Mouse (Mus musculus) MEL (cell line): ENCODE results near the gene Ttc17. TPM values are rescaled to one million over a fixed set of nuclear protein-coding genes. Genes with fewer than 3 reads are reported as not detected.
A peak's percentile ranks its signal among the peaks of the same experiment; 100 is the strongest.

Experiments
- DNase-seq: peaks from one replicate; pipeline ENCODE4 v3.0.0; 2011; ENCODE audit warnings: low read depth, low spot score
- H3K27ac ChIP-seq: 2 replicates; pipeline ENCODE4 v1.5.1; 2012; ENCODE audit warnings: low read depth, mild to moderate bottlenecking, control low read depth, low read length, moderate library complexity; ENCODE audit not compliant: control insufficient read depth
- H3K27me3 ChIP-seq, 2 experiments: fragments of 150-350 bp in 1 of 2; sonication (generic) in 1 of 2; 2 replicates each; pipeline ENCODE4 v1.6.1; 2012; ENCODE audit warnings: low read length in 2 of 2, mild to moderate bottlenecking in 2 of 2, improper control_type of control experiment in 1 of 2, moderate library complexity in 1 of 2; ENCODE audit not compliant: insufficient read depth in 2 of 2, control insufficient read depth in 1 of 2
- H3K36me3 ChIP-seq, 2 experiments: 2 replicates each; pipeline ENCODE4 v1.6.1; 2012 to 2014; ENCODE audit warnings: low read length in 2 of 2, improper control_type of control experiment in 1 of 2, inconsistent platforms in 1 of 2, mild to moderate bottlenecking in 1 of 2; ENCODE audit not compliant: insufficient read depth in 2 of 2, control insufficient read depth in 1 of 2
- H3K4me1 ChIP-seq, 2 experiments: fragments of 150-350 bp in 1 of 2; sonication (generic) in 1 of 2; 2 replicates each; pipeline ENCODE4 v1.6.1; 2012; ENCODE audit warnings: low read length in 2 of 2, improper control_type of control experiment in 1 of 2, mild to moderate bottlenecking in 1 of 2; ENCODE audit not compliant: insufficient read depth in 2 of 2, control insufficient read depth in 1 of 2
- H3K4me3 ChIP-seq, 2 experiments: fragments of 150-350 bp in 1 of 2; sonication (generic) in 1 of 2; 2 replicates each; pipeline ENCODE4 v1.5.1; 2012; ENCODE audit warnings: low read depth in 2 of 2, low read length in 2 of 2, mild to moderate bottlenecking in 2 of 2, moderate library complexity in 2 of 2, control low read depth in 1 of 2, improper control_type of control experiment in 1 of 2; ENCODE audit not compliant: control insufficient read depth in 1 of 2, insufficient read depth in 1 of 2
- H3K79me2 ChIP-seq: 2 replicates; pipeline ENCODE4 v1.6.1; 2012; ENCODE audit warnings: mild to moderate bottlenecking, low read length, moderate library complexity; ENCODE audit not compliant: control insufficient read depth, poor library complexity, insufficient read depth
- H3K9ac ChIP-seq: 2 replicates; pipeline ENCODE4 v1.6.1; 2012; ENCODE audit warnings: low read depth, mild to moderate bottlenecking, control low read depth, low read length, moderate library complexity; ENCODE audit not compliant: control insufficient read depth, poor library complexity, severe bottlenecking
- H3K9me3 ChIP-seq: fragments of 150-350 bp; sonication (generic); replicated peaks from 2 replicates; pipeline ENCODE4 v1.6.1; 2012; ENCODE audit warnings: mild to moderate bottlenecking, low read length, improper control_type of control experiment, moderate library complexity; ENCODE audit not compliant: insufficient read depth
- BHLHE40 ChIP-seq: IDR thresholded peaks from 2 replicates; pipeline ENCODE4 v1.6.1; 2012; ENCODE audit warnings: low read depth, mild to moderate bottlenecking, inconsistent platforms, low read length, improper control_type of control experiment, borderline replicate concordance
- CHD1 ChIP-seq: IDR thresholded peaks from 2 replicates; pipeline ENCODE4 v1.6.1; 2012; ENCODE audit warnings: low read depth, mild to moderate bottlenecking, inconsistent platforms, low read length, improper control_type of control experiment
- CTCF ChIP-seq, 3 experiments: IDR thresholded peaks in 2 of 3; conservative IDR thresholded peaks in 1 of 3; 2 replicates each; pipeline ENCODE4 v1.5.1; 2011 to 2012; ENCODE audit warnings: low read length in 3 of 3, low read depth in 2 of 3, mild to moderate bottlenecking in 2 of 3, improper control_type of control experiment in 1 of 3, inconsistent platforms in 1 of 3, mixed read lengths in 1 of 3, moderate library complexity in 1 of 3; ENCODE audit not compliant: control insufficient read depth in 1 of 3, insufficient read depth in 1 of 3, poor library complexity in 1 of 3, severe bottlenecking in 1 of 3
- E2F4 ChIP-seq: IDR thresholded peaks from 2 replicates; pipeline ENCODE4 v1.6.1; 2011; ENCODE audit warnings: low read depth, low read length, improper control_type of control experiment, borderline replicate concordance
- ELF1 ChIP-seq: IDR thresholded peaks from 2 replicates; pipeline ENCODE4 v1.6.1; 2014; ENCODE audit warnings: low read depth, mild to moderate bottlenecking, inconsistent platforms, low read length, improper control_type of control experiment, moderate library complexity
- EP300 ChIP-seq, 2 experiments: IDR thresholded peaks; 2 replicates each; pipeline ENCODE4 v1.6.1; 2011; ENCODE audit warnings: improper control_type of control experiment in 2 of 2, low read length in 2 of 2, low read depth in 1 of 2, mild to moderate bottlenecking in 1 of 2
- ETS1 ChIP-seq: IDR thresholded peaks from 2 replicates; pipeline ENCODE4 v1.6.1; 2012; ENCODE audit warnings: low read depth, mild to moderate bottlenecking, inconsistent platforms, low read length, improper control_type of control experiment, moderate library complexity
- GATA1 ChIP-seq: IDR thresholded peaks from 2 replicates; pipeline ENCODE4 v1.6.1; 2011; ENCODE audit warnings: low read depth, low read length, improper control_type of control experiment
- HCFC1 ChIP-seq: IDR thresholded peaks from 2 replicates; pipeline ENCODE4 v1.6.1; 2012; ENCODE audit warnings: low read depth, mild to moderate bottlenecking, inconsistent platforms, low read length, improper control_type of control experiment, moderate library complexity
- JUND ChIP-seq: IDR thresholded peaks from 2 replicates; pipeline ENCODE4 v1.6.1; 2011; ENCODE audit warnings: low read depth, mild to moderate bottlenecking, improper control_type of control experiment, low read length
- KAT2A ChIP-seq: conservative IDR thresholded peaks from 2 replicates; pipeline ENCODE4 v1.6.1; 2012; ENCODE audit warnings: low read depth, low read length, improper control_type of control experiment, inconsistent platforms
- MAFK ChIP-seq: IDR thresholded peaks from 2 replicates; pipeline ENCODE4 v1.6.1; 2011; ENCODE audit warnings: low read depth, mild to moderate bottlenecking, low read length, improper control_type of control experiment, borderline replicate concordance
- MAX ChIP-seq: IDR thresholded peaks from 2 replicates; pipeline ENCODE4 v1.6.1; 2011; ENCODE audit warnings: low read length, improper control_type of control experiment
- MAZ ChIP-seq: IDR thresholded peaks from 2 replicates; pipeline ENCODE4 v1.6.1; 2012; ENCODE audit warnings: low read depth, mild to moderate bottlenecking, inconsistent platforms, low read length, improper control_type of control experiment
- MEF2A ChIP-seq: IDR thresholded peaks from 2 replicates; pipeline ENCODE4 v1.6.1; 2014; ENCODE audit warnings: low read depth, mild to moderate bottlenecking, inconsistent platforms, low read length, improper control_type of control experiment; ENCODE audit not compliant: poor library complexity, insufficient replicate concordance, severe bottlenecking; ENCODE audit errors: extremely low read depth
- MXI1 ChIP-seq: IDR thresholded peaks from 2 replicates; pipeline ENCODE4 v1.6.1; 2011; ENCODE audit warnings: mild to moderate bottlenecking, low read depth, low read length, improper control_type of control experiment
- MYB ChIP-seq: IDR thresholded peaks from 2 replicates; pipeline ENCODE4 v1.6.1; 2011; ENCODE audit warnings: mild to moderate bottlenecking, low read depth, low read length, improper control_type of control experiment
- MYC ChIP-seq: IDR thresholded peaks from 2 replicates; pipeline ENCODE4 v1.6.1; 2011; ENCODE audit warnings: low read depth, mild to moderate bottlenecking, low read length, improper control_type of control experiment, moderate library complexity
- NELFE ChIP-seq: IDR thresholded peaks from 2 replicates; pipeline ENCODE4 v1.6.1; 2011; ENCODE audit warnings: low read depth, low read length, improper control_type of control experiment
- NRF1 ChIP-seq: IDR thresholded peaks from 2 replicates; pipeline ENCODE4 v1.6.1; 2014; ENCODE audit warnings: low read depth, mild to moderate bottlenecking, inconsistent platforms, low read length, improper control_type of control experiment, moderate library complexity; ENCODE audit not compliant: poor library complexity, insufficient read depth, severe bottlenecking
- POLR2A ChIP-seq, 2 experiments: IDR thresholded peaks; 2 replicates each; pipeline ENCODE4 v1.6.1; 2011 to 2012; ENCODE audit warnings: low read length in 2 of 2, mild to moderate bottlenecking in 2 of 2, control low read depth in 1 of 2, improper control_type of control experiment in 1 of 2, low read depth in 1 of 2, moderate library complexity in 1 of 2; ENCODE audit not compliant: control insufficient read depth in 1 of 2, insufficient read depth in 1 of 2, poor library complexity in 1 of 2
- POLR2AphosphoS5 ChIP-seq: IDR thresholded peaks from 2 replicates; pipeline ENCODE4 v1.6.1; 2012; ENCODE audit warnings: low read depth, borderline replicate concordance, mild to moderate bottlenecking, inconsistent platforms, low read length, moderate library complexity, mixed read lengths
- RAD21 ChIP-seq: IDR thresholded peaks from 2 replicates; pipeline ENCODE4 v1.6.1; 2011; ENCODE audit warnings: mild to moderate bottlenecking, low read depth, low read length, improper control_type of control experiment
- RCOR1 ChIP-seq: IDR thresholded peaks from 2 replicates; pipeline ENCODE4 v1.6.1; 2012; ENCODE audit warnings: low read depth, mild to moderate bottlenecking, inconsistent platforms, low read length, improper control_type of control experiment
- SIN3A ChIP-seq: IDR thresholded peaks from 2 replicates; pipeline ENCODE4 v1.6.1; 2012; ENCODE audit warnings: low read length, improper control_type of control experiment, inconsistent platforms
- SMC3 ChIP-seq: IDR thresholded peaks from 2 replicates; pipeline ENCODE4 v1.6.1; 2011; ENCODE audit warnings: low read depth, low read length, improper control_type of control experiment
- TAL1 ChIP-seq: IDR thresholded peaks from 2 replicates; pipeline ENCODE4 v1.6.1; 2012; ENCODE audit warnings: mild to moderate bottlenecking, inconsistent platforms, low read length, moderate library complexity, mixed read lengths
- TBP ChIP-seq: IDR thresholded peaks from 2 replicates; pipeline ENCODE4 v1.8.0; 2011; ENCODE audit warnings: low read depth, low read length, improper control_type of control experiment
- TCF12 ChIP-seq: IDR thresholded peaks from 2 replicates; pipeline ENCODE4 v1.6.1; 2014; ENCODE audit warnings: low read depth, mild to moderate bottlenecking, inconsistent platforms, low read length, improper control_type of control experiment, moderate library complexity
- USF2 ChIP-seq, 2 experiments: IDR thresholded peaks; 2 replicates each; pipeline ENCODE4 v1.6.1; 2011 to 2012; ENCODE audit warnings: improper control_type of control experiment in 2 of 2, low read length in 2 of 2, borderline replicate concordance in 1 of 2, inconsistent platforms in 1 of 2, low read depth in 1 of 2, mild to moderate bottlenecking in 1 of 2; ENCODE audit not compliant: insufficient read depth in 1 of 2
- ZC3H11A ChIP-seq: IDR thresholded peaks from 2 replicates; pipeline ENCODE4 v1.6.1; 2012; ENCODE audit warnings: low read depth, mild to moderate bottlenecking, inconsistent platforms, low read length, improper control_type of control experiment
- ZKSCAN1 ChIP-seq: IDR thresholded peaks from 2 replicates; pipeline ENCODE4 v1.6.1; 2012; ENCODE audit warnings: low read depth, mild to moderate bottlenecking, inconsistent platforms, low read length, improper control_type of control experiment, moderate library complexity
- ZMIZ1 ChIP-seq: IDR thresholded peaks from 2 replicates; pipeline ENCODE4 v1.6.1; 2012; ENCODE audit warnings: low read depth, mild to moderate bottlenecking, inconsistent platforms, low read length, improper control_type of control experiment, moderate library complexity
- polyA plus RNA-seq, 2 experiments: library from polyadenylated mRNA; stranded (reverse) in 1 of 2; unstranded in 1 of 2; fragments of >175 nt in 1 of 2; fragments of >200 nt in 1 of 2; gene quantifications; 2 replicates each; pipeline versions ENCODE4 v1.2.1 to v1.2.4; 2012; ENCODE audit warnings: low replicate concordance in 2 of 2, low read depth in 1 of 2; ENCODE audit not compliant: insufficient read length in 2 of 2, insufficient read depth in 1 of 2, missing spikeins in 1 of 2
- total RNA-seq: library from RNA; depleted of rRNA; stranded (reverse); fragments of 300-350 nt; gene quantifications from 2 replicates; pipeline ENCODE4 v1.2.3, GENCODE M21; 2012; rRNA removed

Ttc17 gene
- total RNA-seq (7.0 and 8.8 TPM in 2 replicates), polyA plus RNA-seq (10 to 100 TPM in 1 of 2 experiments, not detected in 1; 10.2 TPM)

GRCm38 (mm10) chr2:94406083-94406957, at the start of gene Ttc17:
Gene Ttc17, minus strand, starts transcription at chr2:94406689.
- no peak for TF ChIP-seq USF2 (IDR thresholded peaks at IDR 0.05; ENCODE audit: borderline replicate concordance in 1 of 2, insufficient read depth in 1 of 2, low read depth in 1 of 2, low read length in 2 of 2)
- TF ChIP-seq POLR2AphosphoS5: no peak
- TF ChIP-seq MAZ: peak; percentile 88
- TF ChIP-seq CHD1: peak; percentile 86; the same call in 1 of the 2 replicates
- no peak for TF ChIP-seq BHLHE40
- peak; percentile 82 for TF ChIP-seq ZMIZ1
- no peak; the same call in 1 of the 2 replicates for TF ChIP-seq KAT2A
- peak; percentile 89 for TF ChIP-seq ELF1
- TF ChIP-seq JUND: no peak
- no peak for TF ChIP-seq TAL1
- no peak for TF ChIP-seq MYB
- no peak for TF ChIP-seq MAFK
- TF ChIP-seq GATA1: no peak; the same call in 1 of the 2 replicates
- TF ChIP-seq ETS1: peak; percentile 47; the same call in 1 of the 2 replicates
- TF ChIP-seq POLR2A (IDR thresholded peaks at IDR 0.05; ENCODE audit: control insufficient read depth in 1 of 2, insufficient read depth in 1 of 2, low read depth in 1 of 2, low read length in 2 of 2, poor library complexity in 1 of 2): peak; percentile 81 to 99
- no peak for TF ChIP-seq MYC
- no peak for TF ChIP-seq E2F4
- no peak for TF ChIP-seq ZC3H11A
- TF ChIP-seq SIN3A: peak; percentile 84
- TF ChIP-seq MAX: 0 out of 2 replicates have a peak, but pooled peaks have one; percentile 27
- TF ChIP-seq EP300 (IDR thresholded peaks at IDR 0.05; ENCODE audit: low read depth in 1 of 2, low read length in 2 of 2): peak in 1 of 2 experiments; percentile 32; a peak in 2 of 4 replicates
- TF ChIP-seq HCFC1: peak; percentile 92
- TF ChIP-seq MEF2A: no peak
- TF ChIP-seq TCF12: peak; percentile 80
- no peak for TF ChIP-seq CTCF (IDR thresholded peaks at IDR 0.05 in 2 of 3, conservative IDR thresholded peaks at IDR 0.05 in 1 of 3; ENCODE audit: control insufficient read depth in 1 of 3, insufficient read depth in 1 of 3, low read depth in 2 of 3, low read length in 3 of 3, poor library complexity in 1 of 3, severe bottlenecking in 1 of 3)
- no peak for TF ChIP-seq SMC3
- TF ChIP-seq MXI1: peak; percentile 68; the same call in 1 of the 2 replicates
- TF ChIP-seq TBP: peak; percentile 67
- no peak for TF ChIP-seq RAD21
- peak; percentile 90 for TF ChIP-seq NELFE
- peak; percentile 32; the same call in 1 of the 2 replicates for TF ChIP-seq NRF1
- TF ChIP-seq ZKSCAN1: no peak
- peak; percentile 39; the same call in 1 of the 2 replicates for TF ChIP-seq RCOR1
- peaks cover 0 to 14% of the 10 kb centered on the region in 2 experiments; a peak in 2 of 4 replicates for H3K36me3 ChIP-seq
- H3K27me3 ChIP-seq: no peaks in the 10 kb centered on the region
- peaks cover 22% of the 10 kb centered on the region for H3K79me2 ChIP-seq
- no peaks in the 10 kb centered on the region for H3K9me3 ChIP-seq
- DNase-seq: peak; percentile 94
- peaks cover 7 to 8% of the 10 kb centered on the region in 2 experiments for H3K4me1 ChIP-seq
- H3K9ac ChIP-seq: peak within 1 kb of the TSS; percentile 84
- H3K4me3 ChIP-seq: peak within 1 kb of the TSS; percentile 75 to 86
- H3K27ac ChIP-seq: peak within 1 kb of the TSS; percentile 95
